Mouse (Mus musculus) forebrain, embryonic 16.5 days (tissue): ENCODE measurements around the gene Ninj2. TPM values are rescaled to one million over a fixed set of nuclear protein-coding genes. Genes with fewer than 3 reads are reported as not detected.

ENCODE experiments used
- ATAC-seq: fragments of 200-750 bp; cut with Nextera tagmentation; 2 replicates; pipeline ENCODE4 v1.8.0; 2017; ENCODE audit warnings: mild to moderate bottlenecking, moderate library complexity
- H3K27ac ChIP-seq: fragments of 300-500 bp; sonication (generic); 2 replicates; pipeline ENCODE4 v1.5.1; 2014; ENCODE audit warnings: low read length, control low read depth
- H3K27me3 ChIP-seq: fragments of 300-500 bp; sonication (generic); replicated peaks from 2 replicates; pipeline ENCODE4 v1.6.1; 2014; ENCODE audit warnings: low read length; ENCODE audit not compliant: control insufficient read depth, insufficient read depth
- H3K36me3 ChIP-seq: fragments of 300-500 bp; sonication (generic); 2 replicates; pipeline ENCODE4 v1.6.1; 2014; ENCODE audit not compliant: control insufficient read depth, insufficient read depth
- H3K4me1 ChIP-seq: fragments of 300-500 bp; sonication (generic); replicated peaks from 2 replicates; pipeline ENCODE4 v1.6.1; 2014; ENCODE audit warnings: low read length; ENCODE audit not compliant: control insufficient read depth, insufficient read depth
- H3K4me2 ChIP-seq: fragments of 300-500 bp; sonication (generic); 2 replicates; pipeline ENCODE4 v1.6.1; 2014; ENCODE audit warnings: mild to moderate bottlenecking, low read length, control low read depth
- H3K4me3 ChIP-seq: fragments of 300-500 bp; sonication (generic); replicated peaks from 2 replicates; pipeline ENCODE4 v1.5.1; 2014; ENCODE audit warnings: mild to moderate bottlenecking, low read length, control low read depth
- H3K9ac ChIP-seq: fragments of 300-500 bp; sonication (generic); replicated peaks from 2 replicates; pipeline ENCODE4 v1.6.1; 2014; ENCODE audit warnings: low read depth, low read length, control low read depth
- H3K9me3 ChIP-seq: fragments of 300-500 bp; sonication (generic); 2 replicates; pipeline ENCODE4 v1.6.1; 2016; ENCODE audit warnings: low read length; ENCODE audit not compliant: control insufficient read depth
- WGBS: fragments of 180-500 bp; shearing (Covaris S2); extraction: QIAGEN DNeasy Blood & Tissue Kit; methylation state at CpG from one replicate; pipeline ENCODE4 v1.1.7; 2014; 5-methylcytosine and 5-hydroxymethylcytosine counted together
- polyA plus RNA-seq: library from polyadenylated mRNA; unstranded; fragments of >200 nt; fragmentation: Nextera tagmentation; extraction: Ambion mirVana; gene quantifications from 2 replicates; pipeline ENCODE4 v1.2.1, GENCODE M21; 2015

Gene Ninj2
- polyA plus RNA-seq, 1 experiment from 2014 or later: not detected

DNA sequence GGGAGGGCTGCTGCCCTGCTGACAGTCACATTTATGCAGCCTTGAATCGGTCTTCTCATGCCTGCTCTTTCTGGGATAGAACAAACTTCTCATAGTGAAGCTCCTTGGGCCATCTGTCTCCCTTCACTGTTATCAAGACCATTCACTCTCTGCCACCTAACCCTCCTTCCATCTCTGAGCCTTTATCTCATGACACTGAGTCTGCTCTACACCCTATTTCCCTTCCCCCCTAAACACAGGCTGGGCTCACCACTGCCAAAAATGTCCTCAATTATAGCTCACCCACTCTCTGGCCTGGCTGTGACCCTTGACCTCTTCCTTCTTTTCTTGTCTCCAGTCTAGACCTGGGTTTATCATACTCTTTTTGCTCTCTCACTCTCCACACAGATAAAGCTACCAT lies 123.6 kb downstream of the Ninj2 start:
- H3K27me3 ChIP-seq: no peaks in the 10 kb centered on the region
- no peak overlapping the region for H3K4me2 ChIP-seq

DNA sequence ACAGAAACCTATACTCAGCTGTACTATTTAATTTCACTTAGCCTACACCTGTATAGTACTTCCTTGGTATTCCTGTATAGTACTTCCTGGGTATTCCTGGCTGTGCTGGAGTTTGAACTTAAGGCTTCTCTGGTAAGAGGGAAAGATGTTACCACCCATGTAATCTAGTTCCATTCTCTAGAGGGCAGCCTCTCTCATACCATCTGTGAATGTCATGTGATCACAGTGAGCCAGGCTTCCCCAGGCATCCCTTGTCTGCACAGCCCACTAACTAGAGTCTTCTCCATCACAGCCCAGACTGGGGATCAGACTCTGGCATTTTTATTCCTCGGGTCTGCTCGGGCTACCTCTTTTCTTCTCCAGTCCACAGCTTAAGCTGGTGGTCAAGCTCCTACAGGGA lies 126.1 kb downstream of the Ninj2 start:
- 80% methylated on average over 2 of the region's 2 CpGs for WGBS
- Histone ChIP-seq H3K27me3 (no peaks in the 10 kb centered on the region), H3K4me3 (no peak overlapping the region), H3K9ac (no peak overlapping the region), H3K36me3 (no peaks in the 10 kb centered on the region), H3K4me1 (no peaks in the 10 kb centered on the region), H3K27ac (no peak overlapping the region), H3K4me2 (no peak overlapping the region), H3K9me3 (no peaks in the 10 kb centered on the region)
- no peak for ATAC-seq

More for the DNA sequence above, 123.6 kb downstream of the Ninj2 start:
- Histone ChIP-seq H3K4me3 (no peak overlapping the region), H3K36me3 (no peaks in the 10 kb centered on the region), H3K9me3 (no peaks in the 10 kb centered on the region), H3K4me1 (no peaks in the 10 kb centered on the region), H3K9ac (no peak overlapping the region), H3K27ac (no peak overlapping the region)
- no peak for ATAC-seq
- 88% methylated on average over 1 of the region's 1 CpGs for WGBS

DNA sequence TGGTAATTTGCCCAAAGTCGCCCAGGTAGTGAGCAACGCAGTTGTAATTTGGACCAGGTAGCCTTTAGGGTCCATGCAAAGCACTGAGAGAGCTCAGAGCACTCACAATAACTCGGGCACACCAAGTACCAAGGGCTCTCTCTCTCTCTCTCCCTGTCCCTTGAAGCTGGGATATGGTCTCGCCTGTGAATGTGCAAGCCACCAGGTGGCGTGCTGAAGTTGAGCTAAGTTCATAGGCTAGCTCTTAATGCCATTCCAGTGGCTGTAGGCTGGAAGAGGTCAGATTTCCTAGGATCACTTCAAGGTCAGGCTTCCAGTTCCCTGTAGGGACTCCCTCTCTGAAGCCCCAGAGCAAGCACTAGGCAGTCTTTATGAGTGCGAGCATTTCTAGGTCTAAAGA lies 129.5 kb downstream of the Ninj2 start:
- Histone ChIP-seq H3K4me3 (no peak overlapping the region), H3K4me2 (no peak overlapping the region), H3K9ac (no peak overlapping the region), H3K9me3 (no peaks in the 10 kb centered on the region), H3K27me3 (no peaks in the 10 kb centered on the region), H3K27ac (no peak overlapping the region), H3K36me3 (no peaks in the 10 kb centered on the region), H3K4me1 (no peaks in the 10 kb centered on the region)
- ATAC-seq: no peak
- WGBS: 30% methylated on average over 6 of the region's 6 CpGs

DNA sequence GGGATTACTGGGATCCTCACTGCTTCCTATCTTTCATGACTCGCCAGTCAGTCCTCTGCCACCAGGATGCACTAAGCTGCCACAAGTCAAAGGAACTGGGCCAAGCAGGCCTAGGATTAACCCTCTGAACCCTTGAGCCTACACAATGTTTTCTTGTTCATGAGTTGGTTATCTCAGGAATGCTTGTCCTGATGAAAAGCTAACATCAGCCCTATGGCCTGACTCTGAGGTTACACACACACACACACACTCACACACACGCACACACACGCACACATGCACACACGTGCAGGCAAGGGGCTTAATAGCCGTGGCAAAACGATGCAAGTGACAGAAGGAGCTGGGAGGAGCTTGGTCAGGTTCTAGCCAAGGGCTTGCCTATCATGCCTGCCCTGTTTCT lies 132.2 kb downstream of the Ninj2 start:
- Histone ChIP-seq H3K27ac (no peak overlapping the region), H3K36me3 (no peaks in the 10 kb centered on the region), H3K4me2 (no peak overlapping the region), H3K9ac (no peak overlapping the region), H3K9me3 (no peaks in the 10 kb centered on the region), H3K4me1 (no peaks in the 10 kb centered on the region), H3K4me3 (no peak overlapping the region), H3K27me3 (no peaks in the 10 kb centered on the region)
- WGBS: 81% methylated on average over 6 of the region's 6 CpGs
- ATAC-seq: no peak

DNA sequence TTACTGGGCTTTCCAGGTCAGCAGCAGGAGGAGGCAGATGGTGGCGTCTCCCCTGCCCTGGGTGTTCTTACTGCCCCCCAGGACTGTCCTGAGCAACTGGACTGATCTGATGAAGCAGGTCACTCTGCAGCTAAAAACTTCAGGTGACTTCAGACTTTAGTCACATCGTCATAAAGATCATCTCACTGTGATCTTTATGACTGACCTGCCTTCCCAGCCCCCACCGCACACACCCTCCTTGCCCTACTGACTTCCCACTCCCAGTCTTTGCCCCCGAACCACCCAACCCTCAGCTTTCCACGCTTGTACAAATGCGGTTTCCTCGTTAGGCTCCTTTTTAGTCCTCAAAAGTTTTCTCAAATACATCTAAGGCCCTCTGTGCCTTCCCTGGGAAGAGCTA lies 133.9 kb downstream of the Ninj2 start:
- 73% methylated on average over 7 of the region's 7 CpGs for WGBS
- Histone ChIP-seq H3K27me3 (no peaks in the 10 kb centered on the region), H3K36me3 (no peaks in the 10 kb centered on the region), H3K9ac (no peak overlapping the region), H3K27ac (no peak overlapping the region), H3K4me3 (no peak overlapping the region), H3K9me3 (no peaks in the 10 kb centered on the region), H3K4me1 (no peaks in the 10 kb centered on the region), H3K4me2 (no peak overlapping the region)
- no peak for ATAC-seq

DNA sequence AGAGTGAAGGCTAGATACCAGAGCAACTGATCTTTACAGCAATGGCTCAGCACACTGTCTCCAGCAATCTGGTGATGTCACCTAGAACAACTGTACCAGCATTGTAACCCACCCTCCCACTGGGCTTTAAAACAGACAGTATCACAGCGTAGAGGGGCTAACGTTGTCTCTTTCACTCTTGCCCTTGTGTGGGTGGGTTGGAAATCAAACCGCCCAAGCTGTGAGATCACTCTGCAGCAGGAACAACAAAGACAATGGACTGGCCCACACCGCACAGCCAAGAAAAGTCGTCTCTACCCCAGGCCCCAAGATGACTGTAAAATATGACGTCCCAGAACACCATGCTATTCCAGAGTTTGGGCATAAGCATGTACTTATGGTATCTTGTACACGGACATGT lies 136.7 kb downstream of the Ninj2 start:
- Histone ChIP-seq H3K4me1 (no peaks in the 10 kb centered on the region), H3K4me3 (no peak overlapping the region), H3K27ac (no peak overlapping the region), H3K4me2 (no peak overlapping the region), H3K36me3 (no peaks in the 10 kb centered on the region), H3K9ac (no peak overlapping the region), H3K27me3 (no peaks in the 10 kb centered on the region), H3K9me3 (no peaks in the 10 kb centered on the region)
- WGBS: 55% methylated on average over 7 of the region's 7 CpGs
- no peak for ATAC-seq

DNA sequence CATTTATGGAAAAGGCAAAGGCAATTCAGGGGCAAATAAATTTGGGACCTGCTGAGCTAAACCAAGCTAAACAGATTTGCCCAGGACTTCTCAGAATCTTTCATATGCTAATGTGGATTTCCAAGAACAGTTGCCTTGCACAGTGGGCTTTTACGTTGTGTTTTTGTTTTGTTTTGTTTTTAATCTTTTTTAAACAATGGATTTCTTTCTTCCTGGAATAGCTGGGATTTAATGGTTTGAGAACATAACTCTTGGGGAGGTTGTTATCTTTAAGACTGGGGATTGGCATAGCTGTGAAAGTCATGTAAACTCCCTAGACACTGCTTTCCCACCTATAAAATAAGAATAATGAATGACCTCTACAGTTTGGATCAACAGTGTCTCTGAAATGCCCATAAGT lies 137.3 kb downstream of the Ninj2 start:
- H3K9me3 ChIP-seq: no peaks in the 10 kb centered on the region
- no peaks in the 10 kb centered on the region for H3K4me1 ChIP-seq
- no peaks in the 10 kb centered on the region for H3K27me3 ChIP-seq
- H3K9ac ChIP-seq: no peak overlapping the region
- no peak overlapping the region for H3K4me2 ChIP-seq
- WGBS: 4% methylated on average over 1 of the region's 1 CpGs
- no peak for ATAC-seq
- H3K36me3 ChIP-seq: no peaks in the 10 kb centered on the region
- H3K27ac ChIP-seq: no peak overlapping the region
- H3K4me3 ChIP-seq: no peak overlapping the region

DNA sequence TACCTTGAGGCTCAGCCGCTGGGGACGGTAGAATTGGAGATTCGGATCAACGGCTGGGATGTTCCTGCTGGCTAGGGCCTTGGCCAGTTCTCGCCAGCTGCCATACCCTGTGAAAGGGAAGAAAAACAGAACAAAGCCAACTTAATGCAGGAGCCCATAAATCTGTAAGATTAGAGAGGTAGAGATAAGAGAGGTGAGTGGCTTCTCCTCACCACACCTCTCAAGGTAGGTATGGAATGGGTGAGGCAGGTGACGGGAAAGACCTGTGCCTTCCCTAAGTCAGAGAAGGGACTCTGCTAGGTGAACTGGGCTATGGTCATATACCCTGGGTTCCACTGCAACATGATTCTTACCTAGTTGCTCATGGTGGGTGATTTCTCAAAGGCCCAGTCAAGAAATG lies 139.7 kb downstream of the Ninj2 start:
- Histone ChIP-seq H3K4me3 (no peak overlapping the region), H3K9ac (no peak overlapping the region), H3K4me2 (no peak overlapping the region), H3K36me3 (no peaks in the 10 kb centered on the region), H3K4me1 (no peaks in the 10 kb centered on the region), H3K27ac (no peak overlapping the region), H3K27me3 (no peaks in the 10 kb centered on the region), H3K9me3 (no peaks in the 10 kb centered on the region)
- no peak for ATAC-seq
- 98% methylated on average over 6 of the region's 6 CpGs for WGBS

DNA sequence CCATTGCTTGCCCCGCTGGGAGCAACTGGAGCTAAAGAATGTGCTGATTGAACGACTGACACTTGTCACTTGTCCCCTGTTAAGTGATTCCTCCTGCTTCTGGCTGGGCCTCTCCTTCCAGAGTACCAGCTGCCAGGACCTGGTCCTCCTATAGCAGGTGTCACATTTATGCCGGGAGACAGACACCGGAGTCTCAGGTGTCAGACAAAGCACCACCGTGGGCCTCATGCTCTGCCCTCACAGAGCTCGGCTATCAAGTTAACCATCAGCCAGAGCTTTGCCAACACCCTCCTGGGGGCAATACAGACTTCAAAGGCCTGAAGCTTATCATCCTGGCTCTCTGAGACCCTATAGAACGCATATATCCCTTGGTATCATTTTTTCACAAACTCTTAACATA lies 142.7 kb downstream of the Ninj2 start:
- 66% methylated on average over 7 of the region's 7 CpGs for WGBS
- Histone ChIP-seq H3K4me2 (no peak overlapping the region), H3K4me3 (no peak overlapping the region), H3K9me3 (no peaks in the 10 kb centered on the region), H3K27me3 (no peaks in the 10 kb centered on the region), H3K9ac (no peak overlapping the region), H3K36me3 (no peaks in the 10 kb centered on the region), H3K4me1 (no peaks in the 10 kb centered on the region), H3K27ac (no peak overlapping the region)
- ATAC-seq: no peak

DNA sequence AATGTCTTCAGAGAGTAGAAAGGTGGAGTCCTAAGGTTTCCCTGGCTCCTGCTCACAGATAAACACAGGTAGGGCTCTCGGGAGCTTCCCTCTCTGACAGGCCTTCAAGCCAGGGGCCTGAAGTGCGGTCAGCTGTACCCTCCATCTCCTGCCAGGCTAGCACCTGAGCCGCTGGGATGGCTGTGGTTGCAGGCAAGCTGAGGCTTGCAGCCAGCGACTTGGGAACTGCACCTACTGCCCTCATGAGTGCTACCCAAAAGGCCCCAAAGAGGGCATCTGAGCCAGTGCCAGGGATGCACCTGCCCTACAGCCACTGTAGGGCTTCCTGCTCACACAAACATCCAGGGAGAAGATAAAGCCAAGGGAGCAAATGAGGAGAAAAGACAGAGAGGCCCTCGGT lies 147.3 kb downstream of the Ninj2 start:
- H3K4me2 ChIP-seq: no peak overlapping the region
- no peaks in the 10 kb centered on the region for H3K36me3 ChIP-seq
- WGBS: 85% methylated on average over 5 of the region's 5 CpGs
- ATAC-seq: no peak
- no peaks in the 10 kb centered on the region for H3K9me3 ChIP-seq
- H3K9ac ChIP-seq: no peak overlapping the region
- H3K4me3 ChIP-seq: no peak overlapping the region
- no peak overlapping the region for H3K27ac ChIP-seq
- H3K4me1 ChIP-seq: no peaks in the 10 kb centered on the region
- H3K27me3 ChIP-seq: no peaks in the 10 kb centered on the region
